Mouse (Mus musculus) heart, adult 8-10 months (tissue): ENCODE measurements around the gene Rbm47. TPM values are rescaled to one million over a fixed set of nuclear protein-coding genes. Genes with fewer than 3 reads are reported as not detected.
A peak's percentile ranks its signal among the peaks of the same experiment; 100 is the strongest.

Experiments used
- DNase-seq: peaks from one replicate; pipeline ENCODE4 v3.0.0; 2022; ENCODE audit warnings: low spot score
- total RNA-seq, 4 experiments: library from RNA; stranded (reverse); gene quantifications; 2 replicates each; pipeline ENCODE4 v1.2.4; 2022

The Rbm47 gene
- total RNA-seq, 4 experiments from 2014 or later: 1.2 to 2.2 (median 1.5) TPM

DNA sequence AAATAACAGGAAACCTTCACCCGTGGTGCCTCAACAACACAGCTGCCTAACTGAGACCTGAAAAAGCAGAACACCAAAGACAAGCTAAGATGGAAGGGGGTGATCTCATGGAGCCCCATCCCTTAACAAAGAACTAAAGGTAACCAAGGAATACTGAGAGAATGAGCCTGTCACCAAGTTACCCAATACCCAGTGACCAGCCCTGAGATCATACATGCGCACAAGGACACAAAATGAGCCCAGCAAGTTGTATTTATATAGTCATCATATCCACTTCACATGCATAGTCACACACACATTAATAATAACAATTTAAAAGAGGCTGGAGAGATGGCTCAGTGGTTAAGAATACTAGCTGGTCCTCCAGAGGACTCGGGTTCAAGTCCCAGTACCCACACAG lies 44.0 kb downstream of the Rbm47 start:
- DNase-seq: no peak

DNA sequence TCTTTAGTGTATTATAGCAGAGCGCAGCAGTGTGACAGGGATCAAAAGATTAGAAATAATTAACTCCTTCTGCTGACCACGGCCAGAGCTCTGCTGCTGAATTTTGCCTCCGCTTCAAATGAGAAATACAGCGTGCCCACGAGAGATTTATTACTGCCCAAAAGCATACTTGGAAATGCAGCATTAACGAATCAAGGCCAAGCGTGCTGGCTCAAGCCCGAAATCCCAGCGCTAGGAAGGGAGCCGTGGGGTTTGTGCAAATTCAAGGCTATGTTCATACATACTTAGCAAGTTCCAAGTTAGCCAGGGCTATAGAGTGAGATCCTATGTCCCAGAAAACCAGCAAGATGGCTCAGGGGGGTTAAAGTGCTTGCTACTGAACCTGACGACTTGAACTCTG lies 47.5 kb downstream of the Rbm47 start:
- DNase-seq: no peak

DNA sequence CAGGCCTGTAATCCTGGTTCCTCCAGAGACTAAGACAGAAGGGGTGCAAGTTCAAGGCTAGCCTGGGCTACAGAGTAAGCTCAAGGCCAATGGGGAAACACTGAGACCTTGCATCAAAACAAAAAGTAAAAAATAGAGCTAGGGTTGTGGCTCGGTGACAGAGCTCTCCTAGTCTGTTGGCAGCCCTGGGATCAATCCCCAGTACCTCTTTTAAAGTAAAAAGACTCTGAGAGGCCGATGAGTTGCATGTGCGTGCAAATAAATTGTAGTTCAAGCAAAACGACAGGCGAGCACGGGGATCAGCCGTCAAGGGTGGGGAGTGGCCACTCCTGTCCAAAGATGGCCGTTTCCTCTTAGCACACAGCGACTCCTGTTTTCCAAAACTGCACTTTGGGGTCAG lies 48.0 kb downstream of the Rbm47 start:
- DNase-seq: no peak

DNA sequence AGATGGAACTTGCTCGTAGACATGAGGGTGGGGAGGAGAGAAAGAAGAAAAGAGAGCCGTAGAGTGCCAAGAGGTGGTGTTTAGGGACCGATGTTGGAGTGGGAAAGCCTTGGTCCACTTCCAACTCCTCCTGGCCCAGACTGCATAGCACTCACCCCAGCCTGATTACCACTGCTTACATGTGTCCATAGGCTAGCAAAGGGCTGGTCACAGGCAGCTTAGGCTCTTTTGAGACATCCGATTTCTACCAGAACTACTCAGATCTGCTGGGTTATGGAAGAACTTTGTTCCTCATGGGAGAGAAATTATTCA lies 48.9 kb downstream of the Rbm47 start:
- no peak for DNase-seq

DNA sequence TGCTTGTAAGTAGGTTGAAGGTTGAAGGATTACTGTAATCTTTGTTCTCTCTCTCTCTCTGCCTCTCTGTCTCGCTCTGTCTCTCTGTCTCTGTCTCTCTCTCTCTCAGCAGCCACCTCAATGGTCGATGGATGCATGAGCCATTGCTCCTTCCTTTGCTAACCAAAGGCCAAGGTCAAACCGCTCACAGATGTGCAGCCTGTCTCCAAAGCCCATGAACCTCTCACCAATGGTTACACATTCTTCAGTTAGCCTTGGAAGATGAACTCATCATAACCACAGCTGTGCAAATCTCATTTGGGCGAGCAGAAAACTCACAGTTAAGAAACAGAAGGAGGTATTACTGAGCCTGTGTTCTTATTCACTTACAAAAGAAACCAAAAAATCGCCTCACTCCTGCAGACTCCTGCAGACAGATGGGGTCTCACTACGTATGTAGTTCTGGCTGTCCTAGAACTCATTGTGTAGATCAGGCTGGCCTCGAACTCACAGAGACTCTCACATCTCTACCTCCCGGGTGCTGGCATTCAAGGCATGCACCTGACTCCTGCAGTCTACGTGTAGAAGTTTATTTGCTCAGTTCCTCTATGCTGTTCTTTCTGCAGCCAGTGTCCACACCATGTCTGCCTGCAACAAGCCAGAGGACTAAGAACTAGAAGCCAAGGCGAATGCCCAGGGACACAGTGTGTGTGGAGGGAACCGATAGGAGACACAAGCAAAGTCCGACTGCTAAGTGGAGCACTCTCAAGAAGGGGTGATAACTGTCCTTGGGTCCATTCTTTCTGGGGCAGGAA lies 49.4 kb downstream of the Rbm47 start:
- no peak for DNase-seq

DNA sequence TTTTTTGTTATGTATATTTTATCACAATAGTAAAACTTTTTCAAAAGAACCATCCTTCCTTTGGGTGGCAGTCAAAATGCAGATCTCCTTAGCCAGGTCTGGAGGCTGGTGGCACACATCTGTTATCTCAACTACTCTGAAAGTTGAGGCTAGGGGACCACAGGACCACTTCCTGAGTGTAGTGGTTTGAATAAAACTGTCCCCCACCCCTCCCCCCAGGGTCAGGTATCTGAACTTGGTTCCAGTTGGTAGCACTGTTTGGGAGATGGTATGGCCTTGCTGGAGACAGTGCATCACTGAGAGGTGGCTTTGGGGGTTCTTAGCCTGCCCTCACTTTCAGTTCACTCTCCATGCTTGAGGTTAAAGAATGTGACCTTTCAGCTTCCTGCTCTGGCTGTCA lies 51.7 kb downstream of the Rbm47 start:
- no peak for DNase-seq

DNA sequence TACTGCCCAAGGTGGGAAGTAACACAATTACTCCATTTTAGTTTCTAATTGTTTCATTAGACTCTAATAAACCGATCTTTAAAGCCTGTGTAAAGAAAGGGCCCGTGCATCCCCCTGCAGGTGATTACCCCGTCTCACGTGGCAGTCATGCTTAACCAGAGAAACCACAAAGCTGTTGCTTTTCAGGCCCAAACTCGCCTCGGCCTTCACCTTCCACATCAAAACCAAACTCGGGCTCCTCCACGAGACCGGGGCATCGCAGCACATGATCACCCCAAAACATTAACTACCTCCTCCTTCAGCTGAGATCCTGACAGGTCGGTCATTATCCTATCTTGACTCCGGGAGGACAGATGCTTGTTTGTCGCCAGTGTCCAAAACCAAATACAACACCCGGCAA lies 58.2 kb downstream of the Rbm47 start:
- no peak for DNase-seq

DNA sequence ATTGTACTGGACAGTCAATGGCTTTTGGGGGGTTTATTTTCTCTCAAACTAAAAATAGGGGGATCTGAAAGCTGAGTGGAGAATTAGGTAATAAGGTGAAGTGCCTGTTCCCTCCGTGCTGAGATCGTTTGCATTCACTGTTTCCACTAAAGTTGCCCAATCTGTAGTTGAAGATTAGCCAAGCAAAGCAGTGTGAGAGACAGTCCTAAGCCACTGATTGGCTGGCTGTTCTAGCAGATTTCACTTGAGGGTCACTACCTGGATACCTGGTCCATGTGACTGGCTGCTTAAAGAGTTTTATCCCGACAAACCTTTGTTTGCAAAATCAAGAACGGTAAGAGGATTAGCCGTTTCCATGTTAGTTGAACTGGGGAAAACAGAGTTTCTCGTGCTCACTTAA lies 58.7 kb downstream of the Rbm47 start:
- no peak for DNase-seq

DNA sequence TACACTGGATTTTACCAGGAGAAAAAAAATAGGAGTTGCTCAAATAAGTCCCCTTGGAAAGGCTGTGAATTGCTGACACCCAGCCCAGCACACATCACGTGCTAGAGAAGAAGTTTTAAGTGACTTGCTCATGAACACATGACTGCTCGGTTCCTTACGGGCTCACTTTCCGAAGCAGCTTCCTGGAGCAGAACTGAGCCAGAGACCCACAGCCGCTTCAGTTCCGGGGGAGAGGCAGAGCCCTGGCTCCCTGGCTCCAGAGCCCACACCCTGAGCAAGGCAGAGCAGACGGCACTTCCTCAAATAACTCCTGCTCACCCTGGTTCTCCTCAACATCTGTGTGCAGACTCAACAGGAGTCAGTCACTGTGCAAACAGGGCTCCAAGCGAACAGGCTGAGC lies 60.9 kb downstream of the Rbm47 start:
- DNase-seq: peak; percentile 36

DNA sequence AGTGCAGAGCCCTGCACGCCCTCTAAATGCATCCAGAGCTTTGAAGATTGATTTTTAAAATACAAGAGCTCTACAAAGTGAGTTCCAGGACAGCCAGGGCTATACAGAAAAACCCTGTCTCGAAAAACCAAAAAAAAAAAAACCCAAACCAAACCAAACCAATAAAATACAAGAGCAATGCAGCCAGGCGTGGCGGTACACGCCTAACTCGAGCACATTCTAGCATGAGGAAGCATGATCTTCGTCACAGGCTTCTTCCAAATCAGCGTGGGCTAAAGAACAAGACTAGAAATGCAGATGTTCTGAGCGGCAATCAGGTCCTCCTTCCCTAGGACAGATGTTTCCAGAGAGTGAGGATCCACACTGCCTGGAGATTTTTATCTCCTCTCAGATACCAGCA lies 66.5 kb downstream of the Rbm47 start:
- DNase-seq: no peak

DNA sequence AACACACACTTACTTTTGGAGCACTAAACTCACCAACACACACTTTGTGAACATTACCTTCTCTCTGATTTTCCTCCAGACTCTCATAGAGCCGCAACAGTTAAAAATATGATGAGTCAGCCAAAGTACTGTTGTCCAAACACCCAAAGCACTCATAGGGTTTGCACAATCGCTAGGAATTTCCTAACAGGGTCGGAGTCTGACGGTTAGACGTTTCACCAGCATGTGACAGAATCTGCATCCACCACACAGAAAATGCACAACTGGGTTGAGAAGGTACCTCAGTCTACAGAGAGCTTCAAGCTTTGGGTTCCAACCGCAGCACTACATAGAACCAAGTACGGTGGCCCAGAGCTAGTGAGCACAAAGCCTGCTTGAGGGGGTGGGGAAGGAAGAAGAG lies 67.0 kb downstream of the Rbm47 start:
- DNase-seq: no peak

DNA sequence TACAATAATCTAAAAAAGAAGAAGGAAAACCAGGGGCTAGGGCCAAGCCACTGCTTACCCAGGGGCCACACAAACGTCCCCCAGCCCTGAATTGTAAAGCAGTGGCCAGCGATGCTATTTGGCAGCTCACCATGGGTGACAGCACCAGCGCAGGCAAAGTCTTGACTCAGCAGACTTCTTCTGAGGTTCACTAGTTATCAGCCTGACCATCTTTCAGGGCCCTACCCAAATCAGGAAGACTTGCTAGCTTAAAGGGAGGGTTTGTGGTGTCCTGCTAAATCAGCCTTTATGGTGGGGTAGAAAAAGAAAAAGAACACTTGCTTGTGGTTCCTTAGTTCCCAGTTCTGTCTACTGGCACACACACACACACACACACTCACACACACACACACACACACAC lies 67.6 kb downstream of the Rbm47 start:
- DNase-seq: no peak

DNA sequence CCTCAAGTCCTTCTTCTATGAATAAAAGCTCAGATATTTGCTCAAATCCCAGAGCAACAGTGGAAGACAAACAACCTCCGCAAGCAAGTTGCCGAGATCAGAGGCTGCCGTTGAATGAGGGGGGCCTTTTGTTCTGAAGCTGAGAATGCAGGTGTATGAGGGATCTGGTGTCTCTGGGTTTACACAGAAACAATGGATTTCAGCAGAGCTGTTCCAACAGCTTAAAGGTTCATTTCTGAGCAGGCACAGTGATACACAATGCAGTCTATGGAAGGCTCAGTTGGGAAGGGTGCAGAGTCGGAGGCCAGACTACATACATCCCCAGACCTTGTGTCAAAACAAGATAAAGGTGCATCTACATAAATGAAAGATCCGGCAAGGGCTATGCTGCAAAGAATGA lies 69.5 kb downstream of the Rbm47 start:
- no peak for DNase-seq

DNA sequence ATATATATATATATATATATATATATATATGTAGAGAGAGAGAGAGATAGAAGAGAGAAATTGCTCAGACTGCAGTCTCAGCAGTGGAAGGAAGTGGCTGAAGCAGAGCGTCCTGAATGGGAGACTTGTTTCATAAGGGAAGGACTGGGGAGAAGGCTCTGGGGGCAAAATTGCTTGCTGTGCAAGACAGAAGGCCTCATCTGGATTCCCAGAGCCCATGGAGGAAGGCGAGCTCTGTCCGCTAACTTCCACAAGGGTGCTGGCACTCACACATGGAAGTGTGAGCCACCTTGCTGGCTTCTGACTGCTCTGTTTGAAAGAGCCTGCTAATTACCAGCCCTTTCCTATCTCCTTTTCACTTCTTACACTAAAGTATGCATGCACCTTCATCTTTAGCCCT lies 70.1 kb downstream of the Rbm47 start:
- peak; percentile 15 for DNase-seq

DNA sequence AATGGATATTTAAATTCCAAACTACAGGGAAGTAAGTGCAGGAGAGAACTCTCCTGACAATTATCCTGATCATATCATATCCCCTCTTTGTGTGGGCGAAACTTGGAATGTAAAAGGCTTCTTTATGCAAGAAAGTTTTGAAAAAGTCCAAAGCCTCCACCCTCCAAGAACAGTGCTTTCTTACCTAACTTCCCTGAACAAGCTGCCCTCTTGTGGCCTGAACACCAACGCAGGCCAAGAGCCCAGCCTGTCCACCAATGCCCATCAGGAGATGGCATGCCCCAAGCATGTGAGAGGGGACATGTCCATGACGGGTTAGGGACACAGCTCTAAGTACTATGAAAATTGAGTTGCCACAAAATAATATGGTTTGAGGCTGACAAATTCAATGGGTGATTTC lies 71.3 kb downstream of the Rbm47 start:
- no peak for DNase-seq

DNA sequence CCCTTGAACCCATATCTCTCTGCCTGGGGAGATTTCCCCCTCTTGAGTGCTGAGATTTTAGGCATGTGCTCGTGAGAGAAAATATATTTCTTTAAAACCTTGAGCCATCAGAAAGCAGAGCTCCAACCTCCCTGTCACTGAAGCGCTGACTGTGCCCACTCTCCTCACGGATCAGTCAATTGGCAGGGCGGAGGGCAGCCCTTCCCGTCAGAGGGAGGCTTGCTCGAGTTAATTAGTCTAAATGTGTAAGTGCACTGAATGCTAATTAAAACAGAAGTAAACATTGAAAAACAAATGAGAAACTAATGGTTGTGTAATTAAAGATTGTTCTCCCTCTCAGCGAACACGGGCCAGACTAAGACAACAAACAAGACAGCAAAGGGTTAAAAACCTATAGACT lies 72.6 kb downstream of the Rbm47 start:
- DNase-seq: no peak

DNA sequence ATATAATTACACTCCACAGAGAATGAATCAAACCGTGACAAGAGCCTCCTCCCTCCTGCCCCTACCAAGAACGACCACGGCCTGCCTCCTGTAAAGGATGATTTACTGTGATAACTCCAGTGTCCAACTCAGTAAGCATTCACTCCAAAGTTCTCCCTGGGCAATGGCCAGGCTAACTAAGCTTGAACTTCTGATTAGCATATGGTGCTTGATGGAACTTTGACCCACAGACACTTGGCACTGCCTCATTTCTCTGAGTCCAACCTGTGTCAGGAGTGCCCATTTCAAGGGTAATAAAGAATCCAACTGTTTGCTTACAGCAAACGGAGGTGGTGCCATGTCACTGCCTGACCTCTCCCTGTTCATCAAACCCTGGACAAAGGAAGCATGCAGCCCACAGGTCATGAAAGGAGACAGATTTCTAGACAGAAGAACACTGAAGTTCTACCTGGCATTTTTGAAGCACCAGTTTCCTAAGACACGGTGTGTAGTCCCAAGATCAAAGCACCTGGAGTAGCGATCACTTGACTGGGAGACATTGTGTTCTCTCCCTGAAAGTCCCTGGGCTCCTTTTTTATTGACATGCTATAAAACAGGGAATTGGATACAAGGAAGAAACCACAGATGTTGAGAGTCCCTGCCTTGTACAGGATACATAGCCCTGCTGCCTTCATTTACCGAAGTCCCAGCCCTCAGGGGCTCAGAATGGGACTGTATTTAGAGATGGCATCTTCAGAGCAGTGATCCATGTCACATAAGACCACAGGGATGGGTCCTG lies 74.6 kb downstream of the Rbm47 start:
- no peak for DNase-seq

DNA sequence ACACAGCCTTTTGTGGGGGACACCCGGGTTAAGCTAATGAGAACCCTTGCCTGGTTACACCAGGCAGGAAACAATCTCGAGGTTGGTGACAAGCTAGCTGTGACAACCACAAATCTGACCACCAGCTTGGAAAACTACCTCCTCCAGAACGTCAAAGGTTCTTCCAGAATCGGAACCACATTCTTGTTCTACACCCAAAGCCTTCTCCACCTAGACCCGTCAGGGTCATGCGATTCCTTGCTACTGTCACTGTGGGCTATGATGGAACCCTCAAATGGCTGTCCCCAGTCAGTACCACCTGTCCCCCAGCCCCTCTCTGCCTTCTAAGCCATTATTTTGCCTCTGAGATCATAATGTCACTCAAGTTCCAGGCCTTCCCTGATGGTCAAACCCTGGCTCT lies 76.8 kb downstream of the Rbm47 start:
- no peak for DNase-seq

DNA sequence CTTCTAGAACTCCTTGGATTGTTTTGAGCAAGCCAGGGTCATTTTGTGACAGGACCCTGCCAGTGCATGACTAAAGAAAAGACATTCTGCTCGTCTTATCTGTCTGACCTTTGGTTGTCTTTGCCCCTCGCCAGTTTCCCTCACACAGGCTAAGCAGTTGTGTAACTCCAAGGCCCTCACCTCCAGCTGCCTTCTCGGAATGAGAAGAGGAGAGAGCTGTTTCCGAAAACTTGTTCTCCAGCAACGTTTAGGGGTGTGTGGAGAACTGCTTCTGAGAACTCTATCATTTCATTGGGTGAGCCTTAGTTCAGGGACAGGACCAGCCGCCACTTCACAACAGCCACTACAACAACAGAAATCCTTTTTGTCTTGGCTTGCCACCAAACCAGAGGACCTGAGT lies 77.8 kb downstream of the Rbm47 start:
- DNase-seq: no peak

DNA sequence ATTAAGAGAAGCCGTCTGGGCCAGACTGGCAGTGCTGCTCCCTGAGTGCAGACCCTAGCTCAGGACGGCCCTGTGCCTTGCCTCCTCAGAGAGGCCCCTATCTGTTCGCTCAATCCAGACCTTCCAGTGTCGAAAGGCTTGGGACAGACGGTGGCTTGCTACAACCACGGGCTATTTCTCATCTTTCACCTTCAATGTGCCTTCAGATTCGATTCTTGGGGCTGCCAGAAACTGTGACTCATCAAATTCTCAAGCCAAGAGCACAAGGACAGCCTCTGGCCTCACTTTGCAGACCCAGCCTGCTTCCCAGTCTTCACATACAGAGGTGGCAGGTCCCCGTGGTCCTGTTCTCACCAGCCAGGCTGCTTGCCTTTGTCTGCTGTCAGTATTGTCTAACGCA lies 82.9 kb downstream of the Rbm47 start:
- DNase-seq: no peak

DNA sequence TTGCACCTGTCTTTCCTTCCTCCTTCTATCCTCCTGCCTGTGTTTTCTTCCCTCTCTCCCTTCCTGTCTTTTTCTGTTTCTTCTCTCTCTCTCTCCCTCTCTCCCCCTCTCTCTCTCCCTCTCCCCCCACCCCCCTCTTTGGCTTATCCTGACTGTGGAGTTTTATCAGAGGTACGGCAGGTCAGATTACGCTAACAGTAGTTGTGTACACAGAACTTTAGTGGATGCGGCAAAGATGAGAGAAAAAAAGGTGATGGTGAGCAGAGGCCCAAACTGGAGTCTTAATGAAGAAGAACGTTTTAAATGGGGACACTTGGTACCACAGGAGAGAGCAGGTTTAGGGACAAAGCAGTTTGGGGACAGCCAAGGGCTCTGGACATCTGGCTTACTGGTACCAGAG lies 83.3 kb downstream of the Rbm47 start:
- no peak for DNase-seq

DNA sequence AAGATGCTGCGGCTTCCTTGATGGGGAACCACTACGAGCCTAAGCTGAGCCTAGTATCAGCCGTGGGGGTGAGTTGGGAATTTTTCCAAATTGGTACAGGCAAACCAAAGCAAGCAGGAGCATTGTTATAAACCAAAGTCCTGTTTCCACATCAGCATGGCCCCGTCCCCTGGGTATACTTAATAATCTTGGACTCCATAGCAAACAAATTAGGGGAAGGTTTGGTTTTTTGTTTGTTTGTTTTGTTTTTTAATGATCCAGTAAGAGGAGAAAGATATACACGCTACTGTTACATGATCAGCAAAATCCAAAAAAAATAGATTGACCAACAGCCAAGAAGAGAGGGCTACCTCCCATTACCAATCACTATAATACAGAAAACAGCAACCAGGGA lies 84.0 kb downstream of the Rbm47 start:
- DNase-seq: no peak

DNA sequence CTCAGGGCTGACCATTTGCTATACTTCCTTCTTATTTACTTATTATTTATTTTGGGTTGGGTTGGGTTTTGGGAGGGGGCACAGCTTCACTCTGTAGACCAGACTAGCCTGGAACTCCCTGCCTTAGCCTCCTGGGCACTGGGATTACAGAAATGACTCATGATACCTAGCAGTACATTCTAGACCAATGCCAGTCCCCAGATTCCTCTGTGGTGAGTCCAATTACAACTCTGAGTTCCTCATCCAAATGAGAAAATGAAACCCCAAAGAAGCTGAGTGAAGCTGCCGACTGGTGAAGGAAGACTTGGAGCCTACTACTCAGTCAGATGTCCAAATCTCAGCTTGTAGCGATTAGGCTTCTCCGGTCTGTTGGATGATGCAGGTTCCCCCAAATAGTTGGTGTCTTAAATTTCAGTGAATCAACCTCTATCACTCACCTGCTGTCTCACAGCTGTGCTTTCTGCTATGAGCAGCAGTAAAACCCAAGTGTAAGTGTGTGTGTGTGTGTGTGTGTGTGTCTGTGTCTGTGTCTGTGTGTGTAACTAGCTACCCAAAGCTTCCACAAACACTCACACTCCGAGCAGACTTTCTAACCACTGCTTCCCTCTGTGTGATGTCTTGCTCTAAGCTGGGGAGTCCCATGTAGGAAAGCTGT lies 84.5 kb downstream of the Rbm47 start:
- DNase-seq: no peak
